Mouse (Mus musculus): ENCODE measurements around the gene Ttll9. TPM values are rescaled to one million over a fixed set of nuclear protein-coding genes. Genes with fewer than 3 reads are reported as not detected.

Ttll9 gene
- polyA plus RNA-seq, 1 experiment: not detected

DNA sequence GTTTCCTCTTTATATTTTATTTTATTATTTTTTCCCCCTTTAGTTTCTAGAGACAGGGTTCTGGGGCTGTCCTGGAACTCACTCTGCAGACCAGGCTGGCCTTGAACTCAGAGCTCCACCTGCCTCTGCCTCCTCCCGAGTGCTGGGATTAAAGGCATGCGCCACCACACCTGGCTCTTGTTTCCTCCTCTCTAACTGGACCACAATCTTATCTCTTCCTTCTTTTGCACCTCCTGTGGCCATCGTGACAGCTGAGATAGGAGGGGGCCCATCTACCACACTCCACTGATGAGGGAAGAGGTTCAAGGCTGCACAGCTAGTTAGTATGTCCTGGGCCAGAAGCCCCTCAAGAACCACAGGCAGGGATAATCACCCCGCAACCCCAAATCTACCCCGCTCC, 37.7 kb upstream of the Ttll9 start:
- Histone ChIP-seq H3K4me2 (ENCODE audit: low read depth) (peak overlapping the region; percentile 89), H3K79me2 (ENCODE audit: control insufficient read depth, insufficient read depth) (peaks cover 11% of the 10 kb centered on the region), H3K27me3 (ENCODE audit: control insufficient read depth, insufficient read depth, insufficient read length) (no peaks in the 10 kb centered on the region), H3ac (ENCODE audit: control insufficient read depth, insufficient read length) (no peak overlapping the region), H3K36me3 (ENCODE audit: control insufficient read depth, insufficient read depth) (no peaks in the 10 kb centered on the region), H3K4me3 (peak overlapping the region; percentile 5)
- no peak for TF ChIP-seq POLR2A (IDR thresholded peaks at IDR 0.05; ENCODE audit: insufficient read length, low read depth)
- no peak for TF ChIP-seq MAX (IDR thresholded peaks at IDR 0.05; ENCODE audit: low read depth)
- TF ChIP-seq CEBPB (IDR thresholded peaks at IDR 0.05; ENCODE audit: insufficient read depth, poor library complexity, severe bottlenecking): no peak
- TF ChIP-seq TCF3 (IDR thresholded peaks at IDR 0.05; ENCODE audit: insufficient read length, low read depth): no peak
- TF ChIP-seq MYOD1 (IDR thresholded peaks at IDR 0.05; ENCODE audit: control insufficient read depth in 1 of 3, insufficient read length in 2 of 3, low read depth in 2 of 3): no peak
- no peak for TF ChIP-seq E2F4 (IDR thresholded peaks at IDR 0.05; ENCODE audit: insufficient read depth)
- TF ChIP-seq REST (IDR thresholded peaks at IDR 0.05; ENCODE audit: insufficient read depth, insufficient read length): no peak
- TF ChIP-seq TCF12 (IDR thresholded peaks at IDR 0.05; ENCODE audit: insufficient read depth, poor library complexity, severe bottlenecking): no peak
- no peak for TF ChIP-seq USF1 (IDR thresholded peaks at IDR 0.05; ENCODE audit: low read depth)
- no peak for TF ChIP-seq SRF (IDR thresholded peaks at IDR 0.05; ENCODE audit: control insufficient read depth, insufficient read length, low read depth)
- TF ChIP-seq MYOG (IDR thresholded peaks at IDR 0.05; ENCODE audit: control insufficient read depth in 1 of 3, insufficient read depth in 1 of 3, insufficient read length in 2 of 3, low read depth in 2 of 3): no peak
- TF ChIP-seq POLR2AphosphoS2 (IDR thresholded peaks at IDR 0.05; ENCODE audit: insufficient read length, low read depth): no peak

DNA sequence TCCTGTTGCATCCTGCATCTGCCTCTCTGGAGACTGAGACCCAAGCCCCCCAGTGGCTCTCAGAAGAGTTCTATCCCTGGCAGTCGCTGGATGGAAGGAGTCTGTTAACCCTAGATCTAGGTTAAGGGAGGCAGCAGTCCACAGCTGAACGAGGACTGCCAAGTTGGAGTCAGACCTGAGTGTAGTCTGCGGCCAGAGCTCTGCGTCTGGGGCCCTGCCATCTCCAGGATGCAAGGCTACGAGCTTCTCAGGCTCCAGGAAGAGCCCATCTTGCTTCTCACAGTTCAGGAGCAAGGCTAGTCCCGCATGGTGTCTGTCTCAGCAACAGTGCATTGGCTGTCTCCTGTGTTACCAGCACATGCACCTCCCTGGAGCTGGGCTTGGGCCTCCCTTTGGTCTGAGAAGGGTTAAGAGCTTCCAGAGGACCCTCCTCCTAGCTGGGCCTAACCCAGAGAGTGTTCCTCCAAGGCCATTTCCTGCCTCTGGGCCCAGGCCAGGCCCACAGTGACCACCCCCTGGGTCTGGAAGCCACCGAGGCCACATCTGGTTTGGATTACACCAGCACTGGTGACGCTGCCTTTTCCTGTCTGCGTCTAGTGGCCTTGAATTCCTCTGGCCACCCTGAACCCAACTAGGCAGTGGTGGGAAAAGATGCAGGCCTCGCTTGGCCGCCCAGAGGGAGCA, 37.0 kb upstream of the Ttll9 start:
- H3K4me2 ChIP-seq (ENCODE audit: low read depth): peak overlapping the region; percentile 89
- H3K27me3 ChIP-seq (ENCODE audit: control insufficient read depth, insufficient read depth, insufficient read length): no peaks in the 10 kb centered on the region
- peaks cover 19% of the 10 kb centered on the region for H3K79me2 ChIP-seq (ENCODE audit: control insufficient read depth, insufficient read depth)
- H3ac ChIP-seq (ENCODE audit: control insufficient read depth, insufficient read length): no peak overlapping the region
- peak overlapping the region; percentile 5 for H3K4me3 ChIP-seq
- no peaks in the 10 kb centered on the region for H3K36me3 ChIP-seq (ENCODE audit: control insufficient read depth, insufficient read depth)
- TF ChIP-seq REST (IDR thresholded peaks at IDR 0.05; ENCODE audit: insufficient read depth, insufficient read length) (no peak), TCF12 (IDR thresholded peaks at IDR 0.05; ENCODE audit: insufficient read depth, poor library complexity, severe bottlenecking) (peak; percentile 45), TCF3 (IDR thresholded peaks at IDR 0.05; ENCODE audit: insufficient read length, low read depth) (peak; percentile 29)

DNA sequence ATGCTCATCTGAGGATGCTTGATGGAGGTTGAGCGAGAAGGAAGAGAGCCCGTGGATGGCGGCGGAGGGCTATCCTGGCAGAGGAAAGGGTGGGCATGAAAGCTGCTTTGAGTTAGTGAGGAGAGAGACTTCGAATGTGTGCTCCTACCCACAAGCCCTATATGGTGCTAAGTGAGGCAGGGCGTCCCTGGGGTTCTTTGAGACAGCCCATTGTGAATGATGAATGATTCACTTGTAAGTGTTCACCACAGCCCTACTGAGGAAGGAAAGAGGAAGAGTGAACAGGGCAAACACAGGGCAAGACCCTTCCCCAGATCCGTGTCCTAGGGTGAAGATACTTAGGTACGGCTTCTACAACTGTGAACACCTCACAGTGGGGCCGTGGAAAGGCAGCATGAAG, 35.4 kb upstream of the Ttll9 start:
- Histone ChIP-seq H3K79me2 (ENCODE audit: control insufficient read depth, insufficient read depth) (peaks cover 35% of the 10 kb centered on the region), H3K27me3 (ENCODE audit: control insufficient read depth, insufficient read depth, insufficient read length) (no peaks in the 10 kb centered on the region), H3K4me2 (ENCODE audit: low read depth) (peak overlapping the region; percentile 89), H3K4me3 (no peak overlapping the region), H3ac (ENCODE audit: control insufficient read depth, insufficient read length) (no peak overlapping the region), H3K36me3 (ENCODE audit: control insufficient read depth, insufficient read depth) (no peaks in the 10 kb centered on the region)
- TF ChIP-seq CEBPB (IDR thresholded peaks at IDR 0.05; ENCODE audit: insufficient read depth, poor library complexity, severe bottlenecking): no peak
- peak; percentile 13 for TF ChIP-seq MAX (IDR thresholded peaks at IDR 0.05; ENCODE audit: low read depth)

DNA sequence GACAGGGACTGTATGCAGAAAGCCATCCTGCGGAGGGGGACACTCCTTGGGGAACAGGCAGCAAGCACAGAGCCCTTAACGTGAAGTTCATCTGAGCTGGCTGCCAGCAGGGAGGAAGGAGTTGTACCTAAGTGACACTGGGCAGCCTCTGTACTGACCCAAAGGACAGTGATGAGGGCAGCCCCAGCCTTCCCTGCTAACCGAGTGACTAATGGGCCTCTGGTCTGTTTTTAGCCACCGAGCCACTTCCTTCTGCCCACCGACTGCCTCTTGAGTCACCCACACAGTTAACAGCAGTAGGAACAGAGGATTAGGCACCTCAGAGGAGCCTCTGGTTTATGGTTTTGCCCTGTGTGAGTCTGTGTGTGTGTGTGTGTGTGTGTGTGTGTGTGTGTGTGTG, 34.9 kb upstream of the Ttll9 start:
- TF ChIP-seq CEBPB (IDR thresholded peaks at IDR 0.05; ENCODE audit: insufficient read depth, poor library complexity, severe bottlenecking) (no peak), POLR2A (IDR thresholded peaks at IDR 0.05; ENCODE audit: insufficient read length, low read depth) (peak; percentile 55), REST (IDR thresholded peaks at IDR 0.05; ENCODE audit: insufficient read depth, insufficient read length) (no peak), MAX (IDR thresholded peaks at IDR 0.05; ENCODE audit: low read depth) (no peak), MYOD1 (IDR thresholded peaks at IDR 0.05; ENCODE audit: control insufficient read depth in 1 of 3, insufficient read length in 2 of 3, low read depth in 2 of 3) (peak in 1 of 3 experiments; percentile 2), POLR2AphosphoS2 (IDR thresholded peaks at IDR 0.05; ENCODE audit: insufficient read length, low read depth) (peak; percentile 33), E2F4 (IDR thresholded peaks at IDR 0.05; ENCODE audit: insufficient read depth) (no peak), USF1 (IDR thresholded peaks at IDR 0.05; ENCODE audit: low read depth) (no peak), TCF3 (IDR thresholded peaks at IDR 0.05; ENCODE audit: insufficient read length, low read depth) (no peak), SRF (IDR thresholded peaks at IDR 0.05; ENCODE audit: control insufficient read depth, insufficient read length, low read depth) (no peak)
- no peaks in the 10 kb centered on the region for H3K36me3 ChIP-seq (ENCODE audit: control insufficient read depth, insufficient read depth)
- peak overlapping the region; percentile 89 for H3K4me2 ChIP-seq (ENCODE audit: low read depth)
- no peak overlapping the region for H3ac ChIP-seq (ENCODE audit: control insufficient read depth, insufficient read length)
- H3K4me3 ChIP-seq: peak overlapping the region; percentile 84
- H3K79me2 ChIP-seq (ENCODE audit: control insufficient read depth, insufficient read depth): peaks cover 39% of the 10 kb centered on the region
- H3K27me3 ChIP-seq (ENCODE audit: control insufficient read depth, insufficient read depth, insufficient read length): no peaks in the 10 kb centered on the region

DNA sequence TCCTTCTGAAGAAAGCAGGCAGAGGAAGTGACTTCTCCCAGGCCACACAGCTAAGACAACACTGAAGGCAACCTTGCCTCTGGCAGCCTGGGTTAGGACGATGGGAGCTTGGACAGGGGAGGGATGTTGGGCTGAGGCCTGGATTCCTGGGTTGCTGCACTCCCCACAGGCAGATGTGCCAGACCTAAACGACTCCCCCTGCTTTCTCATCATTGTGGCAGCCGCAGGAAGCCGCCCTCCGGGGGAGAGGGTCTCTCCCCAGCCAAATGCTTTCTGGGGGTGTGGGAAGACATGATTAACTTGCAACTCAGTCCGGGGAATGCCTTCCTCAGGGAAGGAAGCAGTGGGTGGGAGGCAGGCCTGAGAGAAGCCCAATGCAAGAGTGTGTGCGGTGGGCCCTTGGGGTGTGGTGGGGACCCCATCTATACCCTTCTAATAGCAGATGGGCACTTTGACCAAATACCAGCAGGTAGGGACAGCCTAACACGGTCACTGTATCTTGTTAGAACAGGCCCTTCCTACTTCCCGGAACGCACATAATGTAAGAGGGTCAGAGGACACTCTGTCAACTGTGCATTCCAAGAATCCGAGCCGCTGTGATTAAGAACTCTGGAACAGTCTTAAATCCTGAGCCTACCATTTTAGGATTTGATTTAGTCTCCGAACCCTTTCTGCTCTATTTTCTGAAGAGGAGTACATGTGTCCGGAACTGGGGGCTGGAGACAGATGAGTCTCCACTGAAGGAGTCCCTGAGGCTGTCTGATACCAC, 33.9 kb upstream of the Ttll9 start:
- H3K27me3 ChIP-seq (ENCODE audit: control insufficient read depth, insufficient read depth, insufficient read length): no peaks in the 10 kb centered on the region
- peak overlapping the region; percentile 89 for H3K4me2 ChIP-seq (ENCODE audit: low read depth)
- no peaks in the 10 kb centered on the region for H3K36me3 ChIP-seq (ENCODE audit: control insufficient read depth, insufficient read depth)
- no peak overlapping the region for H3ac ChIP-seq (ENCODE audit: control insufficient read depth, insufficient read length)
- peaks cover 45% of the 10 kb centered on the region for H3K79me2 ChIP-seq (ENCODE audit: control insufficient read depth, insufficient read depth)
- peak overlapping the region; percentile 84 for H3K4me3 ChIP-seq
- TF ChIP-seq MYOD1 (IDR thresholded peaks at IDR 0.05; ENCODE audit: control insufficient read depth in 1 of 3, insufficient read length in 2 of 3, low read depth in 2 of 3) (peak in 1 of 3 experiments; percentile 31), POLR2AphosphoS2 (IDR thresholded peaks at IDR 0.05; ENCODE audit: insufficient read length, low read depth) (no peak)
